Mouse (Mus musculus): ENCODE measurements around the gene Fto. TPM values are rescaled to one million over a fixed set of nuclear protein-coding genes. Genes with fewer than 3 reads are reported as not detected.

Fto gene
- polyA plus RNA-seq, 1 experiment from 2014 or later = 55.3 TPM

GRCm38 (mm10) chr8:91323511-91323910, 10.2 kb downstream of the Fto start:
- H3K9ac ChIP-seq (ENCODE audit: low read depth, low read length) = no peak overlapping the region
- no peak for DNase-seq (ENCODE audit: low spot score)
- no peaks in the 10 kb centered on the region for H3K27me3 ChIP-seq (ENCODE audit: insufficient read depth, low read length)
- 0 out of 2 replicates have a peak, but pooled peaks cover 3% of the 10 kb centered on the region for H3K36me3 ChIP-seq (ENCODE audit: insufficient read depth, low read length)
- no peak for ATAC-seq (replicated peaks; ENCODE audit: low FRiP score, low read depth)
- H3K4me1 ChIP-seq (replicated peaks; ENCODE audit: insufficient read depth, low read length) = no peaks in the 10 kb centered on the region
- H3K27ac ChIP-seq = no peak overlapping the region
- H3K4me2 ChIP-seq (ENCODE audit: low read length) = no peak overlapping the region
- TF ChIP-seq CTCF (IDR thresholded peaks at IDR 0.05; ENCODE audit: low read depth) = no peak
- H3K4me3 ChIP-seq (replicated peaks; ENCODE audit: low read depth, low read length) = no peak overlapping the region
- WGBS = 91% methylated on average over 7 of the region's 7 CpGs
- no peaks in the 10 kb centered on the region for H3K9me3 ChIP-seq (replicated peaks; ENCODE audit: low read length)

GRCm38 (mm10) chr8:91324271-91324670, 10.9 kb downstream of the Fto start:
- no peaks in the 10 kb centered on the region for H3K9me3 ChIP-seq (replicated peaks; ENCODE audit: low read length)
- no peak overlapping the region for H3K27ac ChIP-seq
- H3K9ac ChIP-seq (ENCODE audit: low read depth, low read length) = no peak overlapping the region
- H3K4me2 ChIP-seq (ENCODE audit: low read length) = no peak overlapping the region
- no peak for DNase-seq (ENCODE audit: low spot score)
- H3K4me3 ChIP-seq (replicated peaks; ENCODE audit: low read depth, low read length) = no peak overlapping the region
- TF ChIP-seq CTCF (IDR thresholded peaks at IDR 0.05; ENCODE audit: low read depth) = peak; percentile 40
- no peaks in the 10 kb centered on the region for H3K4me1 ChIP-seq (replicated peaks; ENCODE audit: insufficient read depth, low read length)
- no peak for ATAC-seq (replicated peaks; ENCODE audit: low FRiP score, low read depth)
- no peaks in the 10 kb centered on the region for H3K27me3 ChIP-seq (ENCODE audit: insufficient read depth, low read length)
- 0 out of 2 replicates have a peak, but pooled peaks cover 3% of the 10 kb centered on the region for H3K36me3 ChIP-seq (ENCODE audit: insufficient read depth, low read length)
- WGBS = 61% methylated on average over 9 of the region's 9 CpGs

DNA sequence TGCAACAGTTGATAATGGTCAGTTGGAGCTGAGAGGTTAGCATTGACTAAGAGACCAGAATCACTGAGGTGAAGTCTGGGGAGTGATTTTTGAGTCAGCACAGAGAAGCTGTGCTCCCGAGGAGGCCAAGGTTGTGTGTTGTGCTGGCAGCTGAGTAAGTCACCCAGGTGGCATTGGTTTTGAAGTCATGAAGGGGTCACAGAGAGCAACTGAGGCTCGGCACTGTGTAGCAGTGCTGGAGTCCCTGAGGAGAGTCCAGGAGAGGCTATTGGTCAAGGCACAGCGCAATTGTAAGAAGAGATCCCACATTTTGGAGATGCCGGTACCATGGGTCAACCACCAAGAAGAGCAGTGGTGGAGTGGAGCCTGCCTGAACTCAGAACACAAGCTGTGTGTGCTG, 11.6 kb downstream of the Fto start:
- Histone ChIP-seq H3K4me1 (replicated peaks; ENCODE audit: insufficient read depth, low read length) (no peaks in the 10 kb centered on the region), H3K27ac (no peak overlapping the region), H3K27me3 (ENCODE audit: insufficient read depth, low read length) (no peaks in the 10 kb centered on the region), H3K9me3 (replicated peaks; ENCODE audit: low read length) (no peaks in the 10 kb centered on the region), H3K4me2 (ENCODE audit: low read length) (no peak overlapping the region), H3K4me3 (replicated peaks; ENCODE audit: low read depth, low read length) (no peak overlapping the region), H3K9ac (ENCODE audit: low read depth, low read length) (no peak overlapping the region), H3K36me3 (ENCODE audit: insufficient read depth, low read length) (0 out of 2 replicates have a peak, but pooled peaks cover 3% of the 10 kb centered on the region)
- DNase-seq (ENCODE audit: low spot score) = no peak
- TF ChIP-seq CTCF (IDR thresholded peaks at IDR 0.05; ENCODE audit: low read depth) = no peak
- 86% methylated on average over 4 of the region's 4 CpGs for WGBS
- no peak for ATAC-seq (replicated peaks; ENCODE audit: low FRiP score, low read depth)

GRCm38 (mm10) chr8:91326018-91326417, 12.7 kb downstream of the Fto start:
- no peak overlapping the region for H3K9ac ChIP-seq (ENCODE audit: low read depth, low read length)
- 57% methylated on average over 3 of the region's 3 CpGs for WGBS
- DNase-seq (ENCODE audit: low spot score) (no peak), ATAC-seq (replicated peaks; ENCODE audit: low FRiP score, low read depth) (no peak)
- no peak for TF ChIP-seq CTCF (IDR thresholded peaks at IDR 0.05; ENCODE audit: low read depth)
- H3K36me3 ChIP-seq (ENCODE audit: insufficient read depth, low read length) = 0 out of 2 replicates have a peak, but pooled peaks cover 3% of the 10 kb centered on the region
- H3K27ac ChIP-seq = no peak overlapping the region
- no peaks in the 10 kb centered on the region for H3K9me3 ChIP-seq (replicated peaks; ENCODE audit: low read length)
- no peaks in the 10 kb centered on the region for H3K27me3 ChIP-seq (ENCODE audit: insufficient read depth, low read length)
- H3K4me1 ChIP-seq (replicated peaks; ENCODE audit: insufficient read depth, low read length) = no peaks in the 10 kb centered on the region
- H3K4me2 ChIP-seq (ENCODE audit: low read length) = no peak overlapping the region
- H3K4me3 ChIP-seq (replicated peaks; ENCODE audit: low read depth, low read length) = no peak overlapping the region

DNA sequence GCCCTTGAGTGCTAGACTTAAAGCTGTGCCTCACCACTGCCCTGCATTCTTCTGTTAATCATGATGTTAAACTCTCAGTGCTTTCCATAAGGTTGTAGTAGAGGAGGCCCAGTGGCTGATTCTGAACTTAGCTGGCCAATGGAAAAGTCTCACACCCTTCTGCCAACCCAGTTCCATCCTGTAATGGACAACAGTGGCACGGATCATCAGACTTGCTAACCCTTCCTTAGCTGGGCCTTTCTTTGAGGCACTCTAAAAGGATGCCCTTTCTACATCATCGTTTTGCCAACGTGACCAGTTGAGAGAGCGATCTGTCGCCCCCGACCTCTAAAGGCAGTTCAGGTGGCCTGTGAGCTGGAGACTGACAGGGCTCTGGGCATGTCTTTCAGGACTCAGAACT, 13.6 kb downstream of the Fto start:
- H3K9ac ChIP-seq (ENCODE audit: low read depth, low read length) = no peak overlapping the region
- TF ChIP-seq CTCF (IDR thresholded peaks at IDR 0.05; ENCODE audit: low read depth) = no peak
- DNase-seq (ENCODE audit: low spot score) (no peak), ATAC-seq (replicated peaks; ENCODE audit: low FRiP score, low read depth) (no peak)
- no peak overlapping the region for H3K27ac ChIP-seq
- H3K4me3 ChIP-seq (replicated peaks; ENCODE audit: low read depth, low read length) = no peak overlapping the region
- H3K4me1 ChIP-seq (replicated peaks; ENCODE audit: insufficient read depth, low read length) = peaks cover 6% of the 10 kb centered on the region; the same call in 1 of the 2 replicates
- no peaks in the 10 kb centered on the region for H3K9me3 ChIP-seq (replicated peaks; ENCODE audit: low read length)
- no peaks in the 10 kb centered on the region for H3K27me3 ChIP-seq (ENCODE audit: insufficient read depth, low read length)
- H3K36me3 ChIP-seq (ENCODE audit: insufficient read depth, low read length) = 0 out of 2 replicates have a peak, but pooled peaks cover 3% of the 10 kb centered on the region
- no peak overlapping the region for H3K4me2 ChIP-seq (ENCODE audit: low read length)
- 85% methylated on average over 6 of the region's 6 CpGs for WGBS

- H3K4me1 ChIP-seq (replicated peaks; ENCODE audit: insufficient read depth, low read length) = peaks cover 8% of the 10 kb centered on the region; the same call in 1 of the 2 replicates
- WGBS = 82% methylated on average over 11 of the region's 11 CpGs
- no peak for TF ChIP-seq CTCF (IDR thresholded peaks at IDR 0.05; ENCODE audit: low read depth)
- H3K4me3 ChIP-seq (replicated peaks; ENCODE audit: low read depth, low read length) = no peak overlapping the region
- H3K36me3 ChIP-seq (ENCODE audit: insufficient read depth, low read length) = 0 out of 2 replicates have a peak, but pooled peaks cover 3% of the 10 kb centered on the region
- no peak overlapping the region for H3K4me2 ChIP-seq (ENCODE audit: low read length)
- H3K27me3 ChIP-seq (ENCODE audit: insufficient read depth, low read length) = no peaks in the 10 kb centered on the region
- no peak for DNase-seq (ENCODE audit: low spot score)
- no peak overlapping the region for H3K27ac ChIP-seq
- no peaks in the 10 kb centered on the region for H3K9me3 ChIP-seq (replicated peaks; ENCODE audit: low read length)
- no peak overlapping the region for H3K9ac ChIP-seq (ENCODE audit: low read depth, low read length)
- no peak for ATAC-seq (replicated peaks; ENCODE audit: low FRiP score, low read depth)
Observed at GRCm38 (mm10) chr8:91327471-91328205, 14.3 kb downstream of the Fto start.
